Mouse (Mus musculus) cerebellum, postnatal 14 days (tissue): Measurements from ENCODE around the gene Vmn1r214.

Experiments
- DNase-seq, 2 experiments: peaks; one replicate each; pipeline ENCODE4 v3.0.0; 2021; ENCODE audit warnings: mixed read lengths in 2 of 2

Vmn1r214 gene

DNA sequence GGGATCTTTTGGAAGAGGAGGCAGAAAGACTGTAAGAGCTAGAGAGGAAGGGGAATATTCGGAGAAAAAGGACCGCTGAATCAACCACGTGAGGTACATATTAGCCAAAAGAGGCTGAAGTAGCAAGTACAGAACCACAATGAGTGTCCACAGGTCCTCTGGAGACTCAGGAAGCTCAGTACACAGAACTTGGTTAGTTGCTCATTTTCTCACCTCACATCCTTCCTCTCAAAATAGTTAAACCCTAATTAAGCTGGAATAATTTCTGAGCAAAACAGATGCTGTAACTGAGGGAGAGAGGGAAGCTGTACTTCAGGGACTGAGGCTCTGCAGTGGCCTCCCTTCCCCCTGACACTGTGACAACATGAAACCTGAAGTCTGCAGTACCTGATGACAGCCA is at the start of gene Vmn1r214:
Vmn1r214 (plus strand) TSS at position 301 of the 400 bp plus-strand sequence.
- DNase-seq = no peak

DNA sequence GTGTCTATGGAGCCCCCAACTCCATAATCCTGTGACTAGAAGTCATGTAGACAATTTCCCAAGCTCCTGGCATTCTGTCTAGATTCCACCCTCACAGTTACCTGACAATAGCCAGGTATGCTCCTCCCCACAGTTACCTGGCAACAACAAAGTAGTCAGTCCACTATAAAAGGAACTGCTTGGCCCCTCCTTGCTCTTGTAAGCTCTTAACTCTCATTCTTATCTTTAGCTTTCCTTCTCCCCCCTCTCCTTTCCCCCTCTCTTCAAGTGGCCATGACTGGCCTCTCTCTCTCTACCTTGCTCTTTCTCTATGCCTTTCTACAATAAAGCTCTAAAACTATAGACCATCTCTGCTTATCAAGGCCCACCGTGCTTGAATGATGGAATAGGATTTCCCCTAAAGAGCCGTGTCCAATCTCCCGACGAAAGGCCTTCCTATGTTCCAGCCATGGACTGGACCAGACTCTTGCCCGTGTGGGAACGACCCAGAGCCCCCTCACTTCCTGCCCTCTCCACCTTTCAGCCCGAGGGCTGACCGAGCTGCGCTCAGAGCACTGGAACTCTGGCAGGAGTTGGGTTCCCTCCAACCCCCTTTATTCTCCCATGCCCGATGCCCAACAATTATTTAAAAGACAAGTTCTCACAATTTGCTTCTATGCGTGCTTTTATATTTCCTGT is 39.9 kb upstream of the Vmn1r214 start:
- no peak for DNase-seq

GRCm38 (mm10) chr13:22992178-22992700 is 38.0 kb upstream of the Vmn1r214 start:
- DNase-seq = no peak

GRCm38 (mm10) chr13:22992721-22993120 is 37.5 kb upstream of the Vmn1r214 start:
- no peak for DNase-seq

DNA sequence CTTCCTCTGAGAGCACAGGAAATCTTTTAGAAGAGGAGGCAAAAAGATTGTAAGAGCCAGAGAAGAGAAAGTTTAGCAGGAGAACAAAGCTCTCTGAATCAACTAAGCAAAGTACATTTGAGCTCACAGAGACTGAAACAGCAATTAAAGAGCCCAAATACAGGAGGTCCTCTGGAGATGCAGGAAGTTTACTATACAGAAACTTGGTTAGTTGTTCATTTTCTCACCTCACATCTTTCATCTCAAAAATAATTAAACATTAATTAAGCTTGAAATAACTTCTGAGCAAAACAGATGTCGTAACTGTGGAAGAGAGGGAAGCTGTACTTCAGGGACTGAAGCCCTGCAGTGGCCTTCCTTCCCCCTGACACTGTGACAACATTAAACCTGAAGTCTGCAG is 22.9 kb upstream of the Vmn1r214 start, which contains the start of gene Vmn1r213:
Vmn1r213 (plus strand) TSS at position 301 of the 400 bp plus-strand sequence.
- no peak for DNase-seq

- no peak for DNase-seq
Measured at GRCm38 (mm10) chr13:23018158-23018557, 12.1 kb upstream of the Vmn1r214 start.

GRCm38 (mm10) chr13:23024812-23025211 is 5.4 kb upstream of the Vmn1r214 start:
- DNase-seq = no peak

- peak in 1 of 2 experiments; percentile 4 for DNase-seq
Measured at GRCm38 (mm10) chr13:23057778-23058177, 27.6 kb downstream of the Vmn1r214 start.

DNA sequence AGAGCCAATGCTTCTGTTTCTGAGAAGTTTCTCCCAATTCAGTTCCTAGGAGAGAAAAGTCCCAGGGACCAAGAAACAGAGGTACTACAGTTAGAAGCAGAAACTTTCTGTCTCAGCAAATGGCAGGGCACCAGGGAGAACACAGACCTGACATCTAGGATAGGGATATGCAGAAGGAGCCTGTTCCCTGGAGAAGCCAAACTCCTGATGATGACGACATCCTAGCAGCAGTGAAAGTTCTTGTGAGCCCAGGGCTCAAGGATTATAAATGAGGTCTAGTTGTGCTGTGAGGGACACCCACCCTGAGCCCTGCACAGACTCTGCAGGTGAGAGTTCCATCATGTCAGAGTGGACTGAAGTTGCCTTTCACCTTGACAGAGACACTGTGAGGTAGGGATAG is 37.5 kb downstream of the Vmn1r214 start, which contains the start of gene Vmn1r215:
Vmn1r215 (plus strand) TSS at position 301 of the 400 bp plus-strand sequence.
- DNase-seq = no peak

DNA sequence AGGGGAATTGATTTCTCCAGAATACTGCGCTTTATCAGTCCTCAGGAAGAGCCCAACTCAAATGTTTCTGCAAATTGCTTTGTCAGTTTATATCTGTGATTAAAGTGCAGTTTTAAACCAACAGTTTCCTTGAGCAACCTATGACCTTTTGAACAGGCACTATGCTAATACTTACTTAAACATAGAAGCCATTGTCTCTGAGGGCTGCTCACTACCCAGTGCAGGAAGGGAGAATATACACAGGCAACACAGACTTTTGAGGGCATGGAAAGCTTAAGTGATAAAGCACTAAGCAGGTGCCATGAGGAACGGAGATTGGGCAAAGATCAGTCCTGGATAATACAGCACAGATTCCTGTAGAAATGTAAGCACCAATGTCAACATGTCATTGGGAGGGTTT is 39.1 kb downstream of the Vmn1r214 start:
- no peak for DNase-seq
